Mouse (Mus musculus) thymus, adult 2 months (tissue): ENCODE data around the gene Rnf168.

Experiments used
- CTCF ChIP-seq: fragments of 200-500 bp; IDR thresholded peaks from 2 replicates; pipeline ENCODE4 v1.5.1; 2012; ENCODE audit warnings: mild to moderate bottlenecking, control low read depth, low read length, moderate library complexity, borderline replicate concordance; ENCODE audit not compliant: control insufficient read depth, poor library complexity, insufficient read depth; ENCODE audit errors: extremely low read depth
- POLR2A ChIP-seq: fragments of 200-500 bp; IDR thresholded peaks from 2 replicates; pipeline ENCODE4 v1.6.1; 2012; ENCODE audit warnings: mild to moderate bottlenecking, low read length, control low read depth, moderate library complexity; ENCODE audit not compliant: control insufficient read depth, poor library complexity, insufficient read depth; ENCODE audit errors: extremely low read depth

DNA sequence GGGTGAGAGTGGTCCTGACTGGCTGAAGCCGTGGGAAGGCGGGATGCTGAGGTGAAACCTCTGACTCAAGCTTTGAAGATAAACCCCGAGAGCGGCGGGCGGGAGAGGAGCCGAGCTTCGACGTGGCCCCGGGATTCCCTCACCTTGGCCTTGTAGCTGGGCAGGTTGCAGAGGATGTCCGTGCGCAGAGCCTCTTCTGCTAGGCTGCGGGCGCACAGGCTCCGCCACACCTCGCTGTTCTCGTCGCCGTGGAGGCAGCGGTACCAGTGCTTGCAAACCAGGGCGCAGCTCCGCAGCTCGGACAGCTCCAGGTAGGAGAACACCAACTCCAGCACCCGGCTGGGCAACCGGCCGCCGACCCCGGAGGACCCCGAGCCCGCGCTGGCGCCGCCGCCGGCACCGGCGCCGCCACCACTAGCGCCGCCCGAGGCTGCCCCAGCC lies 30.9 kb upstream of the Rnf168 start:
- TF ChIP-seq CTCF, result no peak
- TF ChIP-seq POLR2A, result no peak
